16 mouse cellular contexts compared by ENCODE assay signal in the genomic region with DNA sequence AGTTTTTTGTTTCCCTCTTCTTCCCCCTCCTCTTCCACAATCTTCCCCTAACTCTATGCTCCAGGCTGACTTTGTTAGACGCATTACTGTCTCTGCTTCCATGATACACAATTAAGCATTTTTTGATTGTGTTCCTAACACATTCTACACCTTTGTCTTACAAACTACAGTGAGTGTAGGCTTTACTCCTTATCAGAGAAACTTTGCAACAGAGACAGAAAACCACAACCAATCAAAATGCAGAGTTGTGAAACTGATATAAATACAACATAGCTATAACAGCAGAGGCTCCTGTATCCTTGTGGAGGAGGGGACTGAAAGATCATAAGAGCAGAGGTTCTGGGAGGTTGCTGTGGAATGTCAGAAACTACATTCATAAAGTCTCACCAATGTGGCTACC.
"Had no signal": no experiment of that assay in that cellular context is flagged by ENCODE, and none has a peak within 500 bp of the region (broad histone marks: within the 10 kb centered on the region; RNA-seq: fewer than 3 reads in every experiment).

No protein-coding gene starts in this region.

- ATAC-seq: midbrain, embryonic 13.5 days; midbrain, embryonic 15.5 days had no signal

- H3K4me1 ChIP-seq: midbrain, embryonic 13.5 days; midbrain, embryonic 15.5 days; stomach, embryonic 15.5 days had no signal

- H3K27ac ChIP-seq: liver, embryonic 14.5 days; macrophage; midbrain, embryonic 13.5 days; midbrain, embryonic 15.5 days; neural tube, embryonic 12.5 days; stomach, embryonic 15.5 days; stomach, postnatal 0 days had no signal

- H3K9me3 ChIP-seq: midbrain, embryonic 13.5 days; midbrain, embryonic 15.5 days; neural tube, embryonic 12.5 days; stomach, embryonic 15.5 days had no signal

- H3K4me2 ChIP-seq: lung, embryonic 14.5 days; midbrain, embryonic 11.5 days; midbrain, embryonic 13.5 days; midbrain, embryonic 15.5 days; neural tube, embryonic 12.5 days; stomach, embryonic 15.5 days had no signal

- H3K27me3 ChIP-seq: midbrain, embryonic 13.5 days; midbrain, embryonic 15.5 days; neural tube, embryonic 12.5 days; stomach, embryonic 15.5 days had no signal

- H3K4me3 ChIP-seq: midbrain, embryonic 13.5 days; midbrain, embryonic 15.5 days; neural tube, embryonic 12.5 days; stomach, embryonic 15.5 days had no signal

- DNase-seq: lung, adult 18-20 months; lung, embryonic 14.5 days; lung, postnatal 14 days; lung, postnatal 36 days; right cerebral cortex, postnatal 14 days; thymus, adult 2 months; thymus, postnatal 25 days; thymus, postnatal 4 days had no signal

- H3K36me3 ChIP-seq: midbrain, embryonic 13.5 days; midbrain, embryonic 15.5 days; neural tube, embryonic 12.5 days; stomach, embryonic 15.5 days had no signal

- H3K9ac ChIP-seq: liver, embryonic 14.5 days; lung, embryonic 14.5 days; midbrain, embryonic 13.5 days; midbrain, embryonic 15.5 days; neural tube, embryonic 12.5 days; stomach, embryonic 15.5 days had no signal
